Mouse (Mus musculus): Measurements from ENCODE around the gene Mtr. TPM values are rescaled to one million over a fixed set of nuclear protein-coding genes. Genes with fewer than 3 reads are reported as not detected.

Mtr gene
- total and polyA plus RNA-seq, 2 experiments from 2014 or later: 3.0 to 7.8 TPM

- DNase-seq (ENCODE audit: low spot score): no peak
- ATAC-seq: no peak
- no peak for TF ChIP-seq CTCF (IDR thresholded peaks at IDR 0.05; ENCODE audit: low read depth)
- no peak overlapping the region for H3K4me3 ChIP-seq (ENCODE audit: low read length)
- H3K36me3 ChIP-seq (ENCODE audit: insufficient read depth, low read length): no peaks in the 10 kb centered on the region
- H3K4me1 ChIP-seq (ENCODE audit: insufficient read depth, low read length): no peaks in the 10 kb centered on the region
- H3K9ac ChIP-seq (replicated peaks; ENCODE audit: low read length): no peak overlapping the region
- H3K9me3 ChIP-seq (ENCODE audit: low read length): no peaks in the 10 kb centered on the region
- H3K4me2 ChIP-seq (ENCODE audit: low read depth, low read length): no peak overlapping the region
- WGBS: 96% methylated on average over 3 of the region's 3 CpGs
- H3K27ac ChIP-seq: no peak overlapping the region
- H3K27me3 ChIP-seq (ENCODE audit: insufficient read depth, low read length): no peaks in the 10 kb centered on the region
Observed at GRCm38 (mm10) chr13:12267971-12268370, 10.1 kb upstream of the Mtr start.

GRCm38 (mm10) chr13:12267097-12267496 is 9.2 kb upstream of the Mtr start:
- ATAC-seq (no peak), DNase-seq (ENCODE audit: low spot score) (no peak)
- Histone ChIP-seq H3K4me2 (ENCODE audit: low read depth, low read length) (no peak overlapping the region), H3K36me3 (ENCODE audit: insufficient read depth, low read length) (no peaks in the 10 kb centered on the region), H3K4me1 (ENCODE audit: insufficient read depth, low read length) (no peaks in the 10 kb centered on the region), H3K9ac (replicated peaks; ENCODE audit: low read length) (no peak overlapping the region), H3K4me3 (ENCODE audit: low read length) (no peak overlapping the region), H3K27me3 (ENCODE audit: insufficient read depth, low read length) (no peaks in the 10 kb centered on the region), H3K9me3 (ENCODE audit: low read length) (no peaks in the 10 kb centered on the region), H3K27ac (no peak overlapping the region)
- WGBS: 50% methylated on average over 3 of the region's 3 CpGs
- TF ChIP-seq CTCF (IDR thresholded peaks at IDR 0.05; ENCODE audit: low read depth): no peak

GRCm38 (mm10) chr13:12263996-12264395 is 6.1 kb upstream of the Mtr start:
- 76% methylated on average over 6 of the region's 6 CpGs for WGBS
- DNase-seq (ENCODE audit: low spot score): no peak
- Histone ChIP-seq H3K4me3 (ENCODE audit: low read length) (no peak overlapping the region), H3K27me3 (ENCODE audit: insufficient read depth, low read length) (no peaks in the 10 kb centered on the region), H3K9ac (replicated peaks; ENCODE audit: low read length) (no peak overlapping the region), H3K36me3 (ENCODE audit: insufficient read depth, low read length) (no peaks in the 10 kb centered on the region), H3K9me3 (ENCODE audit: low read length) (no peaks in the 10 kb centered on the region), H3K27ac (no peak overlapping the region), H3K4me1 (ENCODE audit: insufficient read depth, low read length) (no peaks in the 10 kb centered on the region), H3K4me2 (ENCODE audit: low read depth, low read length) (no peak overlapping the region)
- TF ChIP-seq CTCF (IDR thresholded peaks at IDR 0.05; ENCODE audit: low read depth): no peak
- ATAC-seq: no peak

GRCm38 (mm10) chr13:12261505-12261904 is 3.6 kb upstream of the Mtr start:
- Histone ChIP-seq H3K4me3 (ENCODE audit: low read length) (no peak overlapping the region), H3K36me3 (ENCODE audit: insufficient read depth, low read length) (no peaks in the 10 kb centered on the region), H3K27me3 (ENCODE audit: insufficient read depth, low read length) (no peaks in the 10 kb centered on the region), H3K4me2 (ENCODE audit: low read depth, low read length) (no peak overlapping the region), H3K9ac (replicated peaks; ENCODE audit: low read length) (no peak overlapping the region), H3K4me1 (ENCODE audit: insufficient read depth, low read length) (peaks cover 7% of the 10 kb centered on the region; the same call in 1 of the 2 replicates), H3K9me3 (ENCODE audit: low read length) (no peaks in the 10 kb centered on the region), H3K27ac (no peak overlapping the region)
- no peak; the same call in 1 of the 2 replicates for TF ChIP-seq CTCF (IDR thresholded peaks at IDR 0.05; ENCODE audit: low read depth)
- ATAC-seq: no peak
- DNase-seq (ENCODE audit: low spot score): no peak

GRCm38 (mm10) chr13:12256871-12257390 is 982 bp downstream of the Mtr start:
- peak overlapping the region; percentile 66 for H3K9ac ChIP-seq (replicated peaks; ENCODE audit: low read length)
- 8% methylated on average over 10 of the region's 10 CpGs for WGBS
- ATAC-seq: no peak
- no peaks in the 10 kb centered on the region for H3K36me3 ChIP-seq (ENCODE audit: insufficient read depth, low read length)
- DNase-seq (ENCODE audit: low spot score): no peak
- H3K4me3 ChIP-seq (ENCODE audit: low read length): peak overlapping the region; percentile 77
- H3K4me1 ChIP-seq (ENCODE audit: insufficient read depth, low read length): peaks cover 12% of the 10 kb centered on the region; the same call in 1 of the 2 replicates
- TF ChIP-seq CTCF (IDR thresholded peaks at IDR 0.05; ENCODE audit: low read depth): no peak
- no peaks in the 10 kb centered on the region for H3K27me3 ChIP-seq (ENCODE audit: insufficient read depth, low read length)
- no peak overlapping the region for H3K27ac ChIP-seq
- peak overlapping the region; percentile 70 for H3K4me2 ChIP-seq (ENCODE audit: low read depth, low read length)
- no peaks in the 10 kb centered on the region for H3K9me3 ChIP-seq (ENCODE audit: low read length)

GRCm38 (mm10) chr13:12255911-12256705 is 1.8 kb downstream of the Mtr start:
- Histone ChIP-seq H3K27ac (no peak overlapping the region), H3K9me3 (ENCODE audit: low read length) (no peaks in the 10 kb centered on the region), H3K4me1 (ENCODE audit: insufficient read depth, low read length) (peaks cover 12% of the 10 kb centered on the region; the same call in 1 of the 2 replicates), H3K4me3 (ENCODE audit: low read length) (peak overlapping the region; percentile 77; the same call in 1 of the 2 replicates), H3K9ac (replicated peaks; ENCODE audit: low read length) (peak overlapping the region; percentile 66; the same call in 1 of the 2 replicates), H3K27me3 (ENCODE audit: insufficient read depth, low read length) (no peaks in the 10 kb centered on the region), H3K36me3 (ENCODE audit: insufficient read depth, low read length) (no peaks in the 10 kb centered on the region), H3K4me2 (ENCODE audit: low read depth, low read length) (peak overlapping the region; percentile 70)
- no peak for TF ChIP-seq CTCF (IDR thresholded peaks at IDR 0.05; ENCODE audit: low read depth)
- DNase-seq (ENCODE audit: low spot score) (no peak), ATAC-seq (no peak)
- WGBS: 58% methylated on average over 3 of the region's 3 CpGs

GRCm38 (mm10) chr13:12250496-12250895 is 7.4 kb downstream of the Mtr start:
- Histone ChIP-seq H3K27me3 (ENCODE audit: insufficient read depth, low read length) (no peaks in the 10 kb centered on the region), H3K4me3 (ENCODE audit: low read length) (no peak overlapping the region), H3K9ac (replicated peaks; ENCODE audit: low read length) (no peak overlapping the region), H3K9me3 (ENCODE audit: low read length) (no peaks in the 10 kb centered on the region), H3K27ac (no peak overlapping the region), H3K4me1 (ENCODE audit: insufficient read depth, low read length) (no peaks in the 10 kb centered on the region), H3K36me3 (ENCODE audit: insufficient read depth, low read length) (peaks cover 20% of the 10 kb centered on the region), H3K4me2 (ENCODE audit: low read depth, low read length) (no peak overlapping the region)
- no peak for TF ChIP-seq CTCF (IDR thresholded peaks at IDR 0.05; ENCODE audit: low read depth)
- DNase-seq (ENCODE audit: low spot score) (no peak), ATAC-seq (no peak)
- WGBS: 97% methylated on average over 3 of the region's 3 CpGs
